In the genomic region with DNA sequence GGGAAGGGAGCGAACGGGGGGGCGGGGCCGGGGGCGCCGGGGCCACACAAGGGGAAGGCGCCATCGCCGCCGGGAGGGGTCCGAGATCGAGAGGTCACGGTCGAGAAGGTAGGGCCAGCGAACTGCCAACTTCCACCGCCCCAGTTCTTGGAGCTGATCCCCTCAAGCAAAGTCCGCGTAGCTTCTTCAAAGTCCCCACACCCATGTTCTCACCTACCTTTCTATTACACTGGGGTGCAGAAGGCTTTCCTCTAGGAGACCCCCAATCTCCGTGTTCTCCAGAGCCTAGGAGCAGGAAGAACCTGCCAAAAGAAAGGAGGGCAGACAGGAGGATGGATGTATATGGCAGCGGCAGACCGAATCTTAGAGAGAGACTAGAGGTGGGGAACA, we compare ENCODE assay signal across 8 mouse cellular contexts. TPM values are rescaled to one million over a fixed set of nuclear protein-coding genes. Genes with fewer than 3 reads are reported as not detected.
DNase-seq lines count a peak whose midpoint lies in the region; ATAC-seq and TF ChIP-seq lines count a peak whose summit lies in the region.

No protein-coding gene starts in this region.

- H3K9me3 ChIP-seq in heart, embryonic 10.5 days, result no peaks in the 10 kb centered on the region
- no peaks in the 10 kb centered on the region for H3K9me3 ChIP-seq in CH12.LX (replicated peaks; ENCODE audit: low read length)
- H3K9me3 ChIP-seq in heart, postnatal 0 days (replicated peaks; ENCODE audit: control insufficient read depth, low read length), result no peaks in the 10 kb centered on the region
- no peaks in the 10 kb centered on the region for H3K9me3 ChIP-seq in liver, postnatal 0 days (ENCODE audit: low read length)

- in situ Hi-C loops in CH12.LX (cut with MboI; ENCODE audit: low pct_ligation_motif_present, low pct_unique_long_range_greater_than_20kb, low sequenced_read_pairs), result no loop called here

- no peak for TF ChIP-seq CTCF in CH12.LX (conservative IDR thresholded peaks at IDR 0.05 in 1 of 2, IDR thresholded peaks at IDR 0.05 in 1 of 2; ENCODE audit: low read depth in 2 of 2, low read length in 2 of 2)
- no peak for TF ChIP-seq CTCF in heart, postnatal 0 days (IDR thresholded peaks at IDR 0.05; ENCODE audit: low read depth)
- TF ChIP-seq CTCF in liver, postnatal 0 days (IDR thresholded peaks at IDR 0.05; ENCODE audit: low read depth), result no peak

- H3K9ac ChIP-seq in CH12.LX (ENCODE audit: insufficient read depth, low read depth), result peak overlapping the region; percentile 93; the same call in 1 of the 2 replicates
- peak overlapping the region; percentile 61 for H3K9ac ChIP-seq in heart, postnatal 0 days (replicated peaks; ENCODE audit: low read depth, low read length)
- peak overlapping the region; percentile 79 for H3K9ac ChIP-seq in liver, postnatal 0 days (replicated peaks)

- no peak for TF ChIP-seq POLR2A in CH12.LX (IDR thresholded peaks at IDR 0.05; ENCODE audit: low read depth, low read length)

- 3% methylated on average over 20 of the region's 21 CpGs for WGBS in heart, embryonic 10.5 days
- WGBS in heart, postnatal 0 days, result 4% methylated on average over 11 of the region's 21 CpGs
- WGBS in liver, postnatal 0 days (ENCODE audit: insufficient replicate concordance), result 2% methylated on average over 15 of the region's 21 CpGs

- TF ChIP-seq EP300 in CH12.LX (IDR thresholded peaks at IDR 0.05; ENCODE audit: low read length), result no peak
- no peak for TF ChIP-seq EP300 in heart, postnatal 0 days (IDR thresholded peaks at IDR 0.05; ENCODE audit: low read depth)
- TF ChIP-seq EP300 in liver, postnatal 0 days (IDR thresholded peaks at IDR 0.05; ENCODE audit: low read depth), result no peak

- peaks cover 67% of the 10 kb centered on the region for H3K4me1 ChIP-seq in heart, embryonic 10.5 days
- H3K4me1 ChIP-seq in CH12.LX (ENCODE audit: control insufficient read depth in 1 of 2, insufficient read depth in 2 of 2), result peaks cover 10 to 36% of the 10 kb centered on the region in 2 experiments; a peak in 3 of 4 replicates
- H3K4me1 ChIP-seq in heart, postnatal 0 days (ENCODE audit: control insufficient read depth, insufficient read depth), result peaks cover 21% of the 10 kb centered on the region
- peaks cover 52% of the 10 kb centered on the region for H3K4me1 ChIP-seq in liver, postnatal 0 days (ENCODE audit: insufficient read depth)

- dilution Hi-C loops in CH12.LX (cut with MboI; ENCODE audit: extremely low pct_ligation_motif_present, extremely low pct_unique_long_range_greater_than_20kb, low sequenced_read_pairs), result no loop called here

- TF ChIP-seq RAD21 in CH12.LX (IDR thresholded peaks at IDR 0.05; ENCODE audit: low read depth, low read length), result no peak

- H3K4me2 ChIP-seq in CH12.LX (ENCODE audit: insufficient read depth, low read depth, poor library complexity, severe bottlenecking), result peak overlapping the region; percentile 84
- H3K4me2 ChIP-seq in heart, postnatal 0 days (ENCODE audit: low read depth, low read length), result peak overlapping the region; percentile 87
- H3K4me2 ChIP-seq in liver, postnatal 0 days (ENCODE audit: low read depth, low read length), result peak overlapping the region; percentile 90

- H3K4me3 ChIP-seq in heart, embryonic 10.5 days, result peak overlapping the region; percentile 75
- H3K4me3 ChIP-seq in CH12.LX (replicated peaks in 1 of 3; ENCODE audit: low read depth in 2 of 3, low read length in 2 of 3, poor library complexity in 1 of 3), result peak overlapping the region in 1 of 3 experiments; percentile 74
- peak overlapping the region; percentile 61 for H3K4me3 ChIP-seq in heart, postnatal 0 days (ENCODE audit: low read depth, low read length)
- peak overlapping the region; percentile 67 for H3K4me3 ChIP-seq in liver, postnatal 0 days (ENCODE audit: low read depth, low read length)

- ATAC-seq in heart, postnatal 0 days (ENCODE audit: insufficient read depth, low read depth), result no peak
- no peak for ATAC-seq in liver, postnatal 0 days

- no peaks in the 10 kb centered on the region for H3K79me2 ChIP-seq in CH12.LX (replicated peaks; ENCODE audit: control insufficient read depth, extremely low read depth, insufficient read depth, poor library complexity, severe bottlenecking)

- H3K36me3 ChIP-seq in heart, embryonic 10.5 days, result 0 out of 2 replicates have a peak, but pooled peaks cover 1% of the 10 kb centered on the region
- no peaks in the 10 kb centered on the region for H3K36me3 ChIP-seq in CH12.LX (replicated peaks in 1 of 2; ENCODE audit: control insufficient read depth in 1 of 2, insufficient read depth in 1 of 2, low read length in 1 of 2)
- no peaks in the 10 kb centered on the region for H3K36me3 ChIP-seq in heart, postnatal 0 days (replicated peaks; ENCODE audit: control insufficient read depth, insufficient read depth, low read length)
- no peaks in the 10 kb centered on the region for H3K36me3 ChIP-seq in liver, postnatal 0 days (replicated peaks; ENCODE audit: insufficient read depth, low read length)

- peak overlapping the region; percentile 91 for H3K27ac ChIP-seq in heart, embryonic 10.5 days
- H3K27ac ChIP-seq in CH12.LX (ENCODE audit: insufficient read depth, low read depth), result no peak overlapping the region
- H3K27ac ChIP-seq in heart, postnatal 0 days (ENCODE audit: low read depth), result no peak overlapping the region
- peak overlapping the region; percentile 50 for H3K27ac ChIP-seq in liver, postnatal 0 days (ENCODE audit: low read depth)

- peaks cover 87% of the 10 kb centered on the region for H3K27me3 ChIP-seq in heart, embryonic 10.5 days (ENCODE audit: insufficient read depth, poor library complexity, severe bottlenecking)
- H3K27me3 ChIP-seq in CH12.LX (replicated peaks), result peaks cover 61% of the 10 kb centered on the region
- H3K27me3 ChIP-seq in heart, postnatal 0 days (ENCODE audit: control insufficient read depth, insufficient read depth, low read length), result peaks cover 42% of the 10 kb centered on the region
- peaks cover 61% of the 10 kb centered on the region for H3K27me3 ChIP-seq in liver, postnatal 0 days (ENCODE audit: insufficient read depth, low read length)

- no peak for DNase-seq in heart, embryonic 10.5 days (ENCODE audit: low spot score)
- DNase-seq in heart, adult 9 months (ENCODE audit: low spot score in 2 of 2), result no peak
- no peak for DNase-seq in CH12.LX (ENCODE audit: extremely low read depth)
- DNase-seq in heart, postnatal 0 days (ENCODE audit: low spot score), result no peak
- no peak for DNase-seq in liver, postnatal 0 days
- no peak for DNase-seq in right cerebral cortex, adult 2 months (ENCODE audit: low spot score in 2 of 2)
- DNase-seq in B cell, adult 2 months, result no peak
- DNase-seq in adrenal gland, postnatal 10 days, result no peak

RNA-seq across cellular contexts. Expression of gene AC109138.7, which starts 1.3 kb away (rescaled TPM):
- polyA plus RNA-seq in heart, embryonic 10.5 days (2016; fragmentation: Nextera tagmentation; extraction: Ambion mirVana), result not detected in 2 replicates
- total RNA-seq in CH12.LX (2012; rRNA removed) (not detected in 2 replicates), CH12.LX (2014; rRNA removed) (not detected in 2 replicates)
- polyA plus RNA-seq in CH12.LX (2012; ENCODE audit: insufficient read length, low read depth), result not detected in 2 replicates
- not detected in 2 replicates for total RNA-seq in heart, postnatal 0 days (2014; rRNA removed; ENCODE audit: low replicate concordance)
- polyA plus RNA-seq in heart, postnatal 0 days (2015; fragmentation: Nextera tagmentation; extraction: Ambion mirVana), result not detected in 2 replicates
- polyA plus RNA-seq in liver, postnatal 0 days (2015; fragmentation: Nextera tagmentation; extraction: Ambion mirVana), result not detected in 2 replicates
- total RNA-seq in adrenal gland, postnatal 10 days (2021), result not detected

RNA-seq across cellular contexts. Expression of gene Clcf1, which starts 1.4 kb away (rescaled TPM):
- polyA plus RNA-seq in heart, embryonic 10.5 days (2016; fragmentation: Nextera tagmentation; extraction: Ambion mirVana), result 2.1 and 3.4 TPM in 2 replicates
- total RNA-seq in CH12.LX (2012; rRNA removed) (0.29 and 1.0 TPM in 2 replicates), CH12.LX (2014; rRNA removed) (0.28 TPM in 1 of 2 replicates, not detected in the other)
- 0.09 TPM in 1 of 2 replicates, not detected in the other for polyA plus RNA-seq in CH12.LX (2012; ENCODE audit: insufficient read length, low read depth)
- total RNA-seq in heart, postnatal 0 days (2014; rRNA removed; ENCODE audit: low replicate concordance), result 3.4 and 14.7 TPM in 2 replicates
- polyA plus RNA-seq in heart, postnatal 0 days (2015; fragmentation: Nextera tagmentation; extraction: Ambion mirVana), result 0.67 and 0.91 TPM in 2 replicates
- 0.91 and 1.1 TPM in 2 replicates for polyA plus RNA-seq in liver, postnatal 0 days (2015; fragmentation: Nextera tagmentation; extraction: Ambion mirVana)
- 1 to 10 TPM; 8.3 to 9.8 TPM for total RNA-seq in adrenal gland, postnatal 10 days (2021)

RNA-seq across cellular contexts. Expression of gene Rad9a, which starts 14.0 kb away (rescaled TPM):
- 33.0 and 40.0 TPM in 2 replicates for polyA plus RNA-seq in heart, embryonic 10.5 days (2016; fragmentation: Nextera tagmentation; extraction: Ambion mirVana)
- total RNA-seq in CH12.LX (2012; rRNA removed), result 20.5 and 22.4 TPM in 2 replicates
- total RNA-seq in CH12.LX (2014; rRNA removed), result 11.5 and 14.3 TPM in 2 replicates
- 20.0 and 21.7 TPM in 2 replicates for polyA plus RNA-seq in CH12.LX (2012; ENCODE audit: insufficient read length, low read depth)
- 9.5 and 12.3 TPM in 2 replicates for total RNA-seq in heart, postnatal 0 days (2014; rRNA removed; ENCODE audit: low replicate concordance)
- 9.5 and 9.7 TPM in 2 replicates for polyA plus RNA-seq in heart, postnatal 0 days (2015; fragmentation: Nextera tagmentation; extraction: Ambion mirVana)
- polyA plus RNA-seq in liver, postnatal 0 days (2015; fragmentation: Nextera tagmentation; extraction: Ambion mirVana), result 8.0 and 9.0 TPM in 2 replicates
- total RNA-seq in adrenal gland, postnatal 10 days (2021), result 10 to 100 TPM in 1 of 2 experiments, 1 to 10 TPM in 1; 7.4 to 10.8 TPM

RNA-seq across cellular contexts. Expression of gene Pold4, which starts 16.3 kb away (rescaled TPM):
- 15.5 and 18.7 TPM in 2 replicates for polyA plus RNA-seq in heart, embryonic 10.5 days (2016; fragmentation: Nextera tagmentation; extraction: Ambion mirVana)
- 35.0 and 53.4 TPM in 2 replicates for total RNA-seq in CH12.LX (2012; rRNA removed)
- total RNA-seq in CH12.LX (2014; rRNA removed), result 61.5 and 76.4 TPM in 2 replicates
- 35.1 and 36.8 TPM in 2 replicates for polyA plus RNA-seq in CH12.LX (2012; ENCODE audit: insufficient read length, low read depth)
- total RNA-seq in heart, postnatal 0 days (2014; rRNA removed; ENCODE audit: low replicate concordance), result 18.6 and 30.8 TPM in 2 replicates
- 23.0 and 27.9 TPM in 2 replicates for polyA plus RNA-seq in heart, postnatal 0 days (2015; fragmentation: Nextera tagmentation; extraction: Ambion mirVana)
- polyA plus RNA-seq in liver, postnatal 0 days (2015; fragmentation: Nextera tagmentation; extraction: Ambion mirVana), result 28.5 and 31.1 TPM in 2 replicates
- total RNA-seq in adrenal gland, postnatal 10 days (2021), result 10 to 100 TPM; 34.7 to 35.6 TPM

RNA-seq across cellular contexts. Expression of gene Ppp1ca, which starts 23.6 kb away (rescaled TPM):
- polyA plus RNA-seq in heart, embryonic 10.5 days (2016; fragmentation: Nextera tagmentation; extraction: Ambion mirVana), result 876 and 946 TPM in 2 replicates
- total RNA-seq in CH12.LX (2012; rRNA removed) (502 and 585 TPM in 2 replicates), CH12.LX (2014; rRNA removed) (635 and 651 TPM in 2 replicates)
- 383 and 389 TPM in 2 replicates for polyA plus RNA-seq in CH12.LX (2012; ENCODE audit: insufficient read length, low read depth)
- 808 and 961 TPM in 2 replicates for total RNA-seq in heart, postnatal 0 days (2014; rRNA removed; ENCODE audit: low replicate concordance)
- polyA plus RNA-seq in heart, postnatal 0 days (2015; fragmentation: Nextera tagmentation; extraction: Ambion mirVana), result 738 and 763 TPM in 2 replicates
- polyA plus RNA-seq in liver, postnatal 0 days (2015; fragmentation: Nextera tagmentation; extraction: Ambion mirVana), result 269 and 284 TPM in 2 replicates
- 100 to 1,000 TPM; 411 to 414 TPM for total RNA-seq in adrenal gland, postnatal 10 days (2021)

Comparison
In these comparisons a context has a peak if more than half of its experiments do, and no peak if none do; other contexts are left out.
1. H3K27ac ChIP-seq: peak in heart, embryonic 10.5 days (single experiment) and liver, postnatal 0 days (single experiment); none in CH12.LX (single experiment) and heart, postnatal 0 days (single experiment).
2. Peak in every context shown above with its lines, with median percentiles within 50 percentile points of each other: H3K4me2 ChIP-seq and H3K9ac ChIP-seq.